Comparison of ENCODE assay signal across 10 mouse cellular contexts in the genomic region with DNA sequence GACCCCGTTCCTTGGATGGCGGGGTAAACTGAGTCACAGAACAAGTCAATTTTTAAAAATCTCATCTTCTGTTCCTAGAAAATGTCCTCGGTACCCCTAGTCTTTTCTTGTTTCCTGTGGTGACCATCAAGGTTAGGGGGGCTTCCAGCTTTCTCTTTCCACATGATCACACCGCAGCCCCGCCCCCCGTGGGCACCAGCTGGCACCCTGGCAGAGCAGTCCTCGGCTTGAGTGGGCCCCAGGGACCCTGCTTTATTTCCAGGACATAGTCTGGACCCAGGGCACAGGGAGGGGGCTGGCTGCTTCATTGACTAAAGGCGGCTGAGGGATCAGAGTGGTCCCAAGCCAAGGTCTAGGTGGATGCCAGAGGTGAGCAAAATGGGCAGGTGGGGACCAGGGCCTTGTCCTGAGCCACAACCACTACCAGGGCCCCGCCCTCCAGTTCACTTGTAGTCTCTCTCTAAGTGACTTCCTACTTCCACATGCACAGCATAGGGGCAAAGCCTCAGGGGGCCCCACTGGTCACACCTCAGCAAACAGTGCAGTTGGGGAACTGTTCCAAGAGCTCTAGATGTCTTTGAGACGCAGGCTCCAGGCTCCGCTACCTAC. TPM values are rescaled to one million over a fixed set of nuclear protein-coding genes. Genes with fewer than 3 reads are reported as not detected.
DNase-seq lines count a peak whose midpoint lies in the region; ATAC-seq lines count a peak whose summit lies in the region.
"Had no signal": no experiment of that assay in that cellular context is flagged by ENCODE, and none has a peak within 500 bp of the region (broad histone marks: within the 10 kb centered on the region; RNA-seq: fewer than 3 reads in every experiment).

No protein-coding gene starts in this region.

- no peak for DNase-seq in kidney, postnatal 4 days
- peak; percentile 41 for DNase-seq in cerebellum, adult 8-10 months
- DNase-seq in hindbrain, embryonic 10.5 days (ENCODE audit: low spot score), result peak; percentile 9
- DNase-seq in layer of hippocampus, postnatal 14 days (ENCODE audit: low spot score in 2 of 2), result no peak
- no peak for DNase-seq in adipocyte (ENCODE audit: low spot score)

- H3K9ac ChIP-seq in kidney, embryonic 14.5 days (ENCODE audit: low read depth, low read length), result no peak overlapping the region
- H3K9ac ChIP-seq in midbrain, embryonic 15.5 days, result no peak overlapping the region

- H3K9me3 ChIP-seq in kidney, embryonic 14.5 days (ENCODE audit: control insufficient read depth, low read length), result no peaks in the 10 kb centered on the region
- no peaks in the 10 kb centered on the region for H3K9me3 ChIP-seq in hindbrain, embryonic 10.5 days
- H3K9me3 ChIP-seq in midbrain, embryonic 15.5 days, result no peaks in the 10 kb centered on the region

- WGBS in kidney, embryonic 14.5 days, result 6% methylated on average over 11 of the region's 11 CpGs
- 8% methylated on average over 11 of the region's 11 CpGs for whole genome bisulfite sequencing in hindbrain, embryonic 10.5 days
- WGBS in midbrain, embryonic 15.5 days, result 7% methylated on average over 11 of the region's 11 CpGs

- H3K27ac ChIP-seq in kidney, embryonic 14.5 days (ENCODE audit: low read depth, low read length), result no peak overlapping the region
- no peak overlapping the region for H3K27ac ChIP-seq in hindbrain, embryonic 10.5 days
- peak overlapping the region; percentile 85 for H3K27ac ChIP-seq in midbrain, embryonic 15.5 days

- H3K36me3 ChIP-seq in kidney, embryonic 14.5 days (ENCODE audit: control insufficient read depth, insufficient read depth, low read length), result no peaks in the 10 kb centered on the region
- no peaks in the 10 kb centered on the region for H3K36me3 ChIP-seq in hindbrain, embryonic 10.5 days
- H3K36me3 ChIP-seq in midbrain, embryonic 15.5 days (replicated peaks), result no peaks in the 10 kb centered on the region

- peaks cover 78% of the 10 kb centered on the region for H3K27me3 ChIP-seq in kidney, embryonic 14.5 days (ENCODE audit: control insufficient read depth, insufficient read depth, low read length)
- H3K27me3 ChIP-seq in hindbrain, embryonic 10.5 days (ENCODE audit: insufficient read depth, poor library complexity, severe bottlenecking), result peaks cover 99% of the 10 kb centered on the region
- peaks cover 77% of the 10 kb centered on the region for H3K27me3 ChIP-seq in midbrain, embryonic 15.5 days (replicated peaks)

- H3K4me1 ChIP-seq in kidney, embryonic 14.5 days (ENCODE audit: control insufficient read depth, insufficient read depth, low read length), result peaks cover 22% of the 10 kb centered on the region; the same call in 1 of the 2 replicates
- peaks cover 33% of the 10 kb centered on the region for H3K4me1 ChIP-seq in hindbrain, embryonic 10.5 days (replicated peaks)
- H3K4me1 ChIP-seq in midbrain, embryonic 15.5 days, result peaks cover 32% of the 10 kb centered on the region

- no peak; the same call in 1 of the 2 replicates for ATAC-seq in kidney, embryonic 14.5 days (ENCODE audit: low FRiP score, low TSS enrichment)
- ATAC-seq in midbrain, embryonic 15.5 days (replicated peaks), result no peak
- no peak for ATAC-seq in granulocyte monocyte progenitor cell, adult 5-6 weeks (replicated peaks; ENCODE audit: poor library complexity, severe bottlenecking)

- H3K4me3 ChIP-seq in kidney, embryonic 14.5 days (ENCODE audit: low read length), result peak overlapping the region; percentile 55; the same call in 1 of the 2 replicates
- H3K4me3 ChIP-seq in hindbrain, embryonic 10.5 days, result peak overlapping the region; percentile 55
- H3K4me3 ChIP-seq in midbrain, embryonic 15.5 days, result peak overlapping the region; percentile 55

- H3K4me2 ChIP-seq in kidney, embryonic 14.5 days (replicated peaks; ENCODE audit: low read depth, low read length), result peak overlapping the region; percentile 98; the same call in 1 of the 2 replicates
- H3K4me2 ChIP-seq in midbrain, embryonic 15.5 days, result peak overlapping the region; percentile 99

RNA-seq across cellular contexts. Expression of a gene that starts 8.4 kb away (rescaled TPM):
- polyA plus RNA-seq in kidney, embryonic 14.5 days (2014; fragmentation: Nextera tagmentation; extraction: Ambion mirVana), result 0.87 and 1.7 TPM in 2 replicates
- 1.0 and 1.3 TPM in 2 replicates for polyA plus RNA-seq in hindbrain, embryonic 10.5 days (2016; fragmentation: Nextera tagmentation; extraction: Ambion mirVana)
- 2.0 and 4.0 TPM in 2 replicates for polyA plus RNA-seq in midbrain, embryonic 15.5 days (2015; fragmentation: Nextera tagmentation; extraction: Ambion mirVana)
- 10 to 100 TPM; 33.6 to 46.7 TPM for total RNA-seq in layer of hippocampus, postnatal 14 days (2021)
- total RNA-seq in granulocyte monocyte progenitor cell, adult 5-6 weeks (2014; fragmentation: Nextera tagmentation), result not detected in 2 replicates
- total RNA-seq in granulocyte monocyte progenitor cell, adult 5-6 weeks (2017), result not detected in 2 replicates

RNA-seq across cellular contexts. Expression of a gene that starts 10.3 kb away (rescaled TPM):
- not detected in 2 replicates for polyA plus RNA-seq in kidney, embryonic 14.5 days (2014; fragmentation: Nextera tagmentation; extraction: Ambion mirVana)
- 0.07 and 0.13 TPM in 2 replicates for polyA plus RNA-seq in hindbrain, embryonic 10.5 days (2016; fragmentation: Nextera tagmentation; extraction: Ambion mirVana)
- polyA plus RNA-seq in midbrain, embryonic 15.5 days (2015; fragmentation: Nextera tagmentation; extraction: Ambion mirVana), result 6.5 and 9.0 TPM in 2 replicates
- 100 to 1,000 TPM; 113 to 124 TPM for total RNA-seq in layer of hippocampus, postnatal 14 days (2021)
- total RNA-seq in granulocyte monocyte progenitor cell, adult 5-6 weeks (2014; fragmentation: Nextera tagmentation), result not detected in 2 replicates
- total RNA-seq in granulocyte monocyte progenitor cell, adult 5-6 weeks (2017), result not detected in 2 replicates
- total RNA-seq: MEL had no signal
- polyA plus RNA-seq: kidney, adult 2 months had no signal

RNA-seq across cellular contexts. Expression of a gene that starts 18.4 kb away (rescaled TPM):
- 34.9 and 42.0 TPM in 2 replicates for polyA plus RNA-seq in kidney, embryonic 14.5 days (2014; fragmentation: Nextera tagmentation; extraction: Ambion mirVana)
- 55.5 and 57.8 TPM in 2 replicates for polyA plus RNA-seq in hindbrain, embryonic 10.5 days (2016; fragmentation: Nextera tagmentation; extraction: Ambion mirVana)
- 38.2 and 44.6 TPM in 2 replicates for polyA plus RNA-seq in midbrain, embryonic 15.5 days (2015; fragmentation: Nextera tagmentation; extraction: Ambion mirVana)
- total RNA-seq in layer of hippocampus, postnatal 14 days (2021), result 10 to 100 TPM; 22.6 to 24.8 TPM
- total RNA-seq in granulocyte monocyte progenitor cell, adult 5-6 weeks (2014; fragmentation: Nextera tagmentation), result 18.4 and 24.9 TPM in 2 replicates
- total RNA-seq in granulocyte monocyte progenitor cell, adult 5-6 weeks (2017), result 18.2 and 27.8 TPM in 2 replicates

RNA-seq across cellular contexts. Expression of a gene that starts 43.8 kb away (rescaled TPM):
- 1.3 and 2.3 TPM in 2 replicates for polyA plus RNA-seq in kidney, embryonic 14.5 days (2014; fragmentation: Nextera tagmentation; extraction: Ambion mirVana)
- polyA plus RNA-seq in hindbrain, embryonic 10.5 days (2016; fragmentation: Nextera tagmentation; extraction: Ambion mirVana), result 0.17 and 0.29 TPM in 2 replicates
- polyA plus RNA-seq in midbrain, embryonic 15.5 days (2015; fragmentation: Nextera tagmentation; extraction: Ambion mirVana), result 0.43 TPM in 1 of 2 replicates, not detected in the other
- total RNA-seq in layer of hippocampus, postnatal 14 days (2021), result 1 to 10 TPM in 1 of 2 experiments, under 1 TPM in 1; 0.94 to 1.3 TPM
- not detected in 2 replicates for total RNA-seq in granulocyte monocyte progenitor cell, adult 5-6 weeks (2014; fragmentation: Nextera tagmentation)
- total RNA-seq in granulocyte monocyte progenitor cell, adult 5-6 weeks (2017), result not detected in 2 replicates
- total RNA-seq: MEL had no signal

RNA-seq across cellular contexts. Expression of a gene that starts 46.5 kb away (rescaled TPM):
- 0.84 and 2.2 TPM in 2 replicates for polyA plus RNA-seq in kidney, embryonic 14.5 days (2014; fragmentation: Nextera tagmentation; extraction: Ambion mirVana)
- 0.65 and 1.2 TPM in 2 replicates for polyA plus RNA-seq in hindbrain, embryonic 10.5 days (2016; fragmentation: Nextera tagmentation; extraction: Ambion mirVana)
- polyA plus RNA-seq in midbrain, embryonic 15.5 days (2015; fragmentation: Nextera tagmentation; extraction: Ambion mirVana), result 1.2 and 1.3 TPM in 2 replicates
- total RNA-seq in layer of hippocampus, postnatal 14 days (2021), result under 1 TPM; 0.28 to 0.38 TPM
- total RNA-seq in granulocyte monocyte progenitor cell, adult 5-6 weeks (2014; fragmentation: Nextera tagmentation), result not detected in 2 replicates
- total RNA-seq in granulocyte monocyte progenitor cell, adult 5-6 weeks (2017), result not detected in 2 replicates
- total RNA-seq: MEL had no signal
- polyA plus RNA-seq: kidney, adult 2 months had no signal

Comparison
In these comparisons a context has a peak if more than half of its experiments do, and no peak if none do; other contexts are left out.
1. DNase-seq: peak in cerebellum, adult 8-10 months (single experiment) and hindbrain, embryonic 10.5 days (single experiment); none in kidney, postnatal 4 days (0 of 2), layer of hippocampus, postnatal 14 days (0 of 2) and adipocyte (single experiment).
2. Peak in every context shown above with its lines, with median percentiles within 50 percentile points of each other: H3K4me3 ChIP-seq.